Mouse (Mus musculus) G1E (cell line): ENCODE results near the gene Rasl12.

Experiments used
- CTCF ChIP-seq: IDR thresholded peaks from 2 replicates; pipeline ENCODE4 v1.5.1; 2012; ENCODE audit warnings: low read depth, low read length, inconsistent platforms, mixed read lengths
- GATA1 ChIP-seq: IDR thresholded peaks from 2 replicates; pipeline ENCODE4 v1.6.1; 2012; ENCODE audit warnings: borderline replicate concordance, low read length, inconsistent platforms, mixed read lengths
- GATA2 ChIP-seq: IDR thresholded peaks from 2 replicates; pipeline ENCODE4 v1.6.1; 2012; ENCODE audit warnings: low read depth, low read length, inconsistent platforms, borderline replicate concordance
- TAL1 ChIP-seq: conservative IDR thresholded peaks from 2 replicates; pipeline ENCODE4 v1.6.1; 2012; ENCODE audit warnings: low read depth, low read length, inconsistent platforms, mixed read lengths

GRCm38 (mm10) chr9:65382031-65382750 is 16.1 kb upstream of the Rasl12 start:
- TF ChIP-seq CTCF (no peak), GATA1 (no peak), TAL1 (no peak), GATA2 (no peak)
